Mouse (Mus musculus) duodenum, adult 2 months (tissue): ENCODE results near the gene Fcnb. TPM values are rescaled to one million over a fixed set of nuclear protein-coding genes. Genes with fewer than 3 reads are reported as not detected.

ENCODE experiments used
- polyA plus RNA-seq: library from polyadenylated mRNA; depleted of rRNA; stranded (reverse); fragments of >200 nt; gene quantifications from 2 replicates; pipeline ENCODE4 v1.2.3, GENCODE M21; 2012; ENCODE audit warnings: low replicate concordance; rRNA removed

Gene Fcnb
- polyA plus RNA-seq = not detected in 2 replicates

GRCm38 (mm10) chr2:28084768-28085167, at the start of gene Fcnb:
Gene Fcnb, minus strand, starts transcription at chr2:28084885.

Other genes with a start within 250 kb of the Fcnb start
- 6.5 and 7.3 TPM in 2 replicates for gene Col5a1, start 198.5 kb downstream of the Fcnb start, polyA plus RNA-seq
- gene Olfm1, start 108.1 kb upstream of the Fcnb start, polyA plus RNA-seq = 9.9 and 10.5 TPM in 2 replicates